Mouse (Mus musculus): ENCODE data around the gene Spint3. TPM values are rescaled to one million over a fixed set of nuclear protein-coding genes. Genes with fewer than 3 reads are reported as not detected.

The Spint3 gene
- not detected for polyA plus RNA-seq (2012; fragmentation: generic; extraction: Trizol)

GRCm38 (mm10) chr2:164573359-164573758, at the start of gene Spint3:
Gene Spint3, minus strand, starts transcription at chr2:164573459.

DNA sequence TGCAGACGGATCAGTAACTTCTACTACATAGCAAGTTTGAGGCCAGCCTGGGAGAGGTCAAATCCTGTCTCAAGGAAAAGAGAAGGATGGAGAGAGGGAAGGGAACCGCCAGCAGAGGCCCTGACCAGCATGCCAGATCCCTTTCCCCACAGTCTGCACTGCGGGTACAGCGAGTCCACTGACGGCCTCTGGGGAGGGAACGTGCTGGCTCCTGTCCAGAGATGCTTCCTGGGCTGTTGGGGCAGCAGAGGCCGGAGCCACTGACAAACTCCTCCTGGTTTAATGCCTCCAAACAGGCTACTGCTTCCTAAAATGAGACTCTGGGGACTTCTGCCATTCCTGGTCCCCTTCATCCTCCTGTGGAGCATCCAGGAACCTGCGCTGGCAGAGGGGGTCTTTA, 40.2 kb upstream of the Spint3 start, which contains the start of the genes Wfdc6b and Wfdc8:
Gene Wfdc6b (plus strand): TSS at position 52 of the 400 bp plus-strand sequence.
Gene Wfdc8 (minus strand): TSS at position 156 of the 400 bp plus-strand sequence.

GRCm38 (mm10) chr2:164593494-164593893, 20.2 kb upstream of the Spint3 start, which contains the start of gene Eppin:
Gene Eppin, minus strand, starts transcription at chr2:164593594.

DNA sequence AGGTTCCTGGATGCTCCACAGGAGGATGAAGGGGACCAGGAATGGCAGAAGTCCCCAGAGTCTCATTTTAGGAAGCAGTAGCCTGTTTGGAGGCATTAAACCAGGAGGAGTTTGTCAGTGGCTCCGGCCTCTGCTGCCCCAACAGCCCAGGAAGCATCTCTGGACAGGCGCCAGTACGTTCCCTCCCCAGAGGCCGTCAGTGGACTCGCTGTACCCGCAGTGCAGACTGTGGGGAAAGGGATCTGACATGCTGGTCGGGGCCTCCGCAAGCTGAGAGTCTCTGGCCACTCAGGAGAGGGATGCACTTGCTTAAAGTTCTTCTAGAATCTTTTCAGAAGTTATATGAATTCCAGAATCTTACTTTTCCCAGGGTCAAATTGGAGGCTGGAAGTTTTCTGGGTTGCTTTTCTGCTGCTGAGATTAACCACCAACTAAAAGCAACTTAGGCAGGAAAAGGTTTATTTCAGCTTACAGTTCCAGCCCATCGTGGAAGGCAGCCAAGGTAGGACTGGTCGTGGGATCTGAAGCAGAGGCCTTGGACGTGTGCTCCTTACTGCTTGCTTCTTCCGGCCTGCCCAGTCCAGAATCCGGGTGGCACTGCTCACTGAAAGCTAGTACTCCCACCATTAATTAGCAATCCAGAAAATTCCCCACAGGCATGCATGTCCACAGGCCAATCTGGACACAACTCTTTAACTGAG, 11.9 kb upstream of the Spint3 start, which contains the start of gene Wfdc6a:
Gene Wfdc6a (minus strand): TSS at position 423 of the 701 bp plus-strand sequence.

GRCm38 (mm10) chr2:164562391-164563188, 10.7 kb downstream of the Spint3 start, which contains the start of gene Wfdc2:
Gene Wfdc2, plus strand, starts transcription at chr2:164562413.

Other genes starting within 250 kb of the Spint3 start
- not detected for gene Svs5, start 240.7 kb downstream of the Spint3 start, polyA plus RNA-seq (2012; fragmentation: generic; extraction: Trizol)
- 1 to 10 TPM; 5.8 to 9.0 TPM for gene Slpi, start 184.4 kb downstream of the Spint3 start, polyA plus RNA-seq (2012; fragmentation: generic; extraction: Trizol)
- under 1 TPM in 1 of 2 experiments, not detected in 1; 0.02 TPM for gene Rbpjl, start 170.3 kb downstream of the Spint3 start, polyA plus RNA-seq (2012; fragmentation: generic; extraction: Trizol)
- 1 to 10 TPM in 1 of 2 experiments, under 1 TPM in 1; 0.02 to 1.3 TPM for gene Matn4, start 168.3 kb downstream of the Spint3 start, polyA plus RNA-seq (2012; fragmentation: generic; extraction: Trizol)
- gene Sdc4, start 129.6 kb downstream of the Spint3 start, polyA plus RNA-seq (2012; fragmentation: generic; extraction: Trizol) = 100 to 1,000 TPM in 1 of 2 experiments, 10 to 100 TPM in 1; 15.9 to 107 TPM
- 10 to 100 TPM; 54.4 to 73.3 TPM for gene Sys1, start 116.5 kb downstream of the Spint3 start, polyA plus RNA-seq (2012; fragmentation: generic; extraction: Trizol)
- gene Gm20458, start 112.5 kb downstream of the Spint3 start, polyA plus RNA-seq (2012; fragmentation: generic; extraction: Trizol) = 10 to 100 TPM; 15.0 to 18.1 TPM
- gene Trp53tg5, start 99.7 kb downstream of the Spint3 start, polyA plus RNA-seq (2012; fragmentation: generic; extraction: Trizol) = not detected
- gene Dbndd2, start 87.4 kb downstream of the Spint3 start, polyA plus RNA-seq (2012; fragmentation: generic; extraction: Trizol) = 1 to 10 TPM; 6.0 to 8.9 TPM
- gene Pigt, start 75.9 kb downstream of the Spint3 start, polyA plus RNA-seq (2012; fragmentation: generic; extraction: Trizol) = 100 to 1,000 TPM in 1 of 2 experiments, 10 to 100 TPM in 1; 77.8 to 142 TPM
- gene Wfdc2, start 11.0 kb downstream of the Spint3 start, polyA plus RNA-seq (2012; fragmentation: generic; extraction: Trizol) = not detected
- not detected for gene Wfdc6a, start 12.0 kb upstream of the Spint3 start, polyA plus RNA-seq (2012; fragmentation: generic; extraction: Trizol)
- gene Eppin, start 20.1 kb upstream of the Spint3 start, polyA plus RNA-seq (2012; fragmentation: generic; extraction: Trizol) = not detected
- gene Wfdc6b, start 40.1 kb upstream of the Spint3 start, polyA plus RNA-seq (2012; fragmentation: generic; extraction: Trizol) = not detected
- not detected for gene Wfdc8, start 40.2 kb upstream of the Spint3 start, polyA plus RNA-seq (2012; fragmentation: generic; extraction: Trizol)
- not detected for gene Wfdc16, start 65.3 kb upstream of the Spint3 start, polyA plus RNA-seq (2012; fragmentation: generic; extraction: Trizol)
- not detected for gene Wfdc10, start 82.6 kb upstream of the Spint3 start, polyA plus RNA-seq (2012; fragmentation: generic; extraction: Trizol)
- gene Wfdc9, start 83.1 kb upstream of the Spint3 start, polyA plus RNA-seq (2012; fragmentation: generic; extraction: Trizol) = not detected
- not detected for gene Wfdc11, start 100.6 kb upstream of the Spint3 start, polyA plus RNA-seq (2012; fragmentation: generic; extraction: Trizol)
- under 1 TPM in 1 of 2 experiments, not detected in 1; 0.04 TPM for gene Wfdc13, start 111.6 kb upstream of the Spint3 start, polyA plus RNA-seq (2012; fragmentation: generic; extraction: Trizol)
- gene Spint4, start 125.0 kb upstream of the Spint3 start, polyA plus RNA-seq (2012; fragmentation: generic; extraction: Trizol) = not detected
- not detected for gene Spint5, start 141.8 kb upstream of the Spint3 start, polyA plus RNA-seq (2012; fragmentation: generic; extraction: Trizol)
- 1 to 10 TPM in 1 of 2 experiments, under 1 TPM in 1; 0.27 to 1.1 TPM for gene Wfdc3, start 172.5 kb upstream of the Spint3 start, polyA plus RNA-seq (2012; fragmentation: generic; extraction: Trizol)
- gene Dnttip1, start 172.5 kb upstream of the Spint3 start, polyA plus RNA-seq (2012; fragmentation: generic; extraction: Trizol) = 10 to 100 TPM; 55.3 to 58.9 TPM
- gene Ube2c, start 196.4 kb upstream of the Spint3 start, polyA plus RNA-seq (2012; fragmentation: generic; extraction: Trizol) = 100 to 1,000 TPM; 116 to 219 TPM
- gene Tnnc2, start 206.5 kb upstream of the Spint3 start, polyA plus RNA-seq (2012; fragmentation: generic; extraction: Trizol) = under 1 TPM in 1 of 2 experiments, not detected in 1; 0.19 TPM
- 10 to 100 TPM; 29.7 to 50.1 TPM for gene Snx21, start 212.4 kb upstream of the Spint3 start, polyA plus RNA-seq (2012; fragmentation: generic; extraction: Trizol)
- 10 to 100 TPM; 10.7 to 19.9 TPM for gene Acot8, start 231.4 kb upstream of the Spint3 start, polyA plus RNA-seq (2012; fragmentation: generic; extraction: Trizol)
- gene Zswim3, start 231.6 kb upstream of the Spint3 start, polyA plus RNA-seq (2012; fragmentation: generic; extraction: Trizol) = 1 to 10 TPM; 2.1 to 4.9 TPM
- gene Zswim1, start 249.2 kb upstream of the Spint3 start, polyA plus RNA-seq (2012; fragmentation: generic; extraction: Trizol) = 10 to 100 TPM in 1 of 2 experiments, 1 to 10 TPM in 1; 9.1 to 10.1 TPM

Data from C3H10T1/2 (cell line).